Mouse (Mus musculus) neural tube, embryonic 12.5 days (tissue): ENCODE results near the gene Asgr1. TPM values are rescaled to one million over a fixed set of nuclear protein-coding genes. Genes with fewer than 3 reads are reported as not detected.
A peak's percentile ranks its signal among the peaks of the same experiment; 100 is the strongest.
"Not testable (repeated sequence)": the region's sequence is repeated elsewhere in the genome, so short reads cannot be mapped to it uniquely, and the experiment has no call there.

Experiments
- ATAC-seq: fragments of 200-750 bp; cut with Nextera tagmentation; 2 replicates; pipeline ENCODE4 v1.8.0; 2017; ENCODE audit warnings: low read depth, mild to moderate bottlenecking, moderate TSS enrichment, moderate library complexity; ENCODE audit not compliant: low FRiP score
- H3K27ac ChIP-seq: fragments of 300-500 bp; sonication (generic); 2 replicates; pipeline ENCODE4 v1.5.1; 2016
- H3K27me3 ChIP-seq: fragments of 300-500 bp; sonication (generic); replicated peaks from 2 replicates; pipeline ENCODE4 v1.6.1; 2016; ENCODE audit warnings: mild to moderate bottlenecking
- H3K36me3 ChIP-seq: fragments of 300-500 bp; sonication (generic); 2 replicates; pipeline ENCODE4 v1.6.1; 2016; ENCODE audit warnings: mild to moderate bottlenecking
- H3K4me1 ChIP-seq: fragments of 300-500 bp; sonication (generic); 2 replicates; pipeline ENCODE4 v1.6.1; 2016
- H3K4me2 ChIP-seq: fragments of 300-500 bp; sonication (generic); replicated peaks from 2 replicates; pipeline ENCODE4 v1.6.1; 2016; ENCODE audit warnings: mild to moderate bottlenecking
- H3K4me3 ChIP-seq: fragments of 300-500 bp; sonication (generic); 2 replicates; pipeline ENCODE4 v1.5.1; 2016
- H3K9ac ChIP-seq: fragments of 300-500 bp; sonication (generic); 2 replicates; pipeline ENCODE4 v1.6.1; 2016; ENCODE audit warnings: mild to moderate bottlenecking
- H3K9me3 ChIP-seq: fragments of 300-500 bp; sonication (generic); 2 replicates; pipeline ENCODE4 v1.6.1; 2016; ENCODE audit warnings: mild to moderate bottlenecking
- WGBS: fragments of 180-500 bp; shearing (Covaris S2); methylation state at CpG from one replicate; pipeline ENCODE4 v1.1.7; 2016; 5-methylcytosine and 5-hydroxymethylcytosine counted together
- polyA plus RNA-seq: library from polyadenylated mRNA; unstranded; fragments of >200 nt; fragmentation: Nextera tagmentation; extraction: Ambion mirVana; gene quantifications from 2 replicates; pipeline ENCODE4 v1.2.1, GENCODE M21; 2016

Asgr1 gene
- 0.68 and 1.1 TPM in 2 replicates for polyA plus RNA-seq

DNA sequence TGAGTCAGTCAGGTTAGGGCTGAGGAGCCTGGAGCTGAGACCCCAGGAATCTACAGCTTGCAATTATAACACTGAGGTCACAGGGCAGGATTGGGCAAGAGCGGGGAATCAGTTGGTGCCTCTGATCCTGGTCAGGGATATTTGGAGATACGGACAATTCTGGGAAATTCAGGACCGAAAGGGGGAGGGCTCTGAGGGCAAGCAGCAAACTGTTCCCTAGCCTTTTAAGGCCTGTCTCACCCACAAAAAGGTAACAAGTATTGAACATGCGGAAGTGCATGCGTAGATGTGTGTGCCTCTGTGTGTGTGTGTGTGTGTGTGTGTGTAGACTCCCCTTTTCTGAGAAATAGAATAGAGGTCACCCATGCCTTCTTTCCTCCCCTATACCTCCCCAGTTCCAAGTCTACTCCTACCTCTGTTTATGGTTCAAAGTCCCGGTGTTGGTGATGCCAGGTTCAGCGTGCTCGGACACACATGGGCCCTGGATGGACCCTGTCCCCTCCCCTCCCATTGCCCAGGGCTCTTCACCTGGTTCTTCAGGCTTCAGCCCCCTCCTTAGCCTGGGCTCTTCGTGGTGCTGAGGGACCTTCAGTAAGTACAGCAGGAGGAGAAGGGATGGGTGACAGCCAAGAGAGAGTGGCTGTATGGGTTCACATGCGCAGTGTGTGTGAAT lies at the start of gene Asgr1:
Gene Asgr1, plus strand, starts transcription at position 188 of the 673 bp plus-strand sequence.
- 85% methylated on average over 10 of the region's 10 CpGs for WGBS
- Histone ChIP-seq H3K4me3 (no peak within 1 kb of the TSS), H3K27ac (no peak within 1 kb of the TSS), H3K9me3 (no peaks in the 10 kb centered on the region), H3K9ac (no peak within 1 kb of the TSS), H3K36me3 (no peaks in the 10 kb centered on the region), H3K4me1 (no peaks in the 10 kb centered on the region), H3K4me2 (no peak within 1 kb of the TSS), H3K27me3 (no peaks in the 10 kb centered on the region; the same call in 1 of the 2 replicates)
- ATAC-seq = no peak

DNA sequence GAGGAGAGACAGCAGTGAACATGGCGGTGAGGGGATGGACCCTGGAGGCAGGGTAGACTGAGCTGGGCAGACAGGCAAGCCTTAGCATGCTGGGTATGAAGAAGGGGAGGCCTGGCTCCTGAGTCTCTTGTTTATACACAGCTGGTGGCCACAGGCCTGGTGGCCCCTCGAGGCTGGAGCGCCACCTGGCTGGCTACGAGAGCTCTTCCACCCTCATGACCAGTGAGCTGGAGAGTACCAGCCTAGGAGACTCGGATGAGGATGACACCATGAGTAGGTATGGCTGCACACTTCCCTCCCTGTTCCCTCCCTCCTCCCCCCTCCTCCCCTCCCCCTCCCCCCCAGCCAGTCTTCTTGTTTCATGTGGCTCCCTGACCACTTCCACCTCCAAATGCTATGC lies 48.4 kb upstream of the Asgr1 start:
- Histone ChIP-seq H3K9me3 (no peaks in the 10 kb centered on the region), H3K27me3 (no peaks in the 10 kb centered on the region), H3K4me3 (no peak overlapping the region), H3K4me1 (peaks cover 27% of the 10 kb centered on the region), H3K9ac (no peak overlapping the region), H3K36me3 (peaks cover 59% of the 10 kb centered on the region), H3K27ac (no peak overlapping the region), H3K4me2 (no peak overlapping the region)
- no peak for ATAC-seq
- WGBS = 49% methylated on average over 5 of the region's 5 CpGs

DNA sequence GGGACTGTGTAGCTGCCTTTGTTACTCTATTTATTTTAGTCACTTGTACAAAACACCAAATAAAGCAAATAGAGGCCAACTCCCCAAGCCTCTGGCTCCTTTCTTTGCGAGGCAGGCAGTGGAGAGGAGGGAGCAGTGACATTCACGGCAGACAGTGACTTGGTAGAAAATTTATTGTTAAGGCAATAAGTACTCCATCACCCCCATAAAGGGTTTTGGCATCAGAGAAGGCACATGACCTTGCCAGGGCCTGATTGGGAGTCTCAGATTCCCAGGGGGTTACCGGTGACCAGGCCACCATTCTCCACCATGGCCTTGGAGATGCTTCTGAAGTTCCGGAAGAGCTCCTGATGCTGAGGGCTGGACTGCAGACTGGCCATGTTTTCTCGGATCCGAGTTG lies 43.9 kb upstream of the Asgr1 start:
- Histone ChIP-seq H3K36me3 (peaks cover 88% of the 10 kb centered on the region), H3K4me1 (peaks cover 10% of the 10 kb centered on the region), H3K27ac (no peak overlapping the region), H3K9me3 (no peaks in the 10 kb centered on the region), H3K4me2 (no peak overlapping the region), H3K4me3 (no peak overlapping the region), H3K9ac (no peak overlapping the region), H3K27me3 (no peaks in the 10 kb centered on the region)
- 87% methylated on average over 6 of the region's 6 CpGs for WGBS
- no peak for ATAC-seq

DNA sequence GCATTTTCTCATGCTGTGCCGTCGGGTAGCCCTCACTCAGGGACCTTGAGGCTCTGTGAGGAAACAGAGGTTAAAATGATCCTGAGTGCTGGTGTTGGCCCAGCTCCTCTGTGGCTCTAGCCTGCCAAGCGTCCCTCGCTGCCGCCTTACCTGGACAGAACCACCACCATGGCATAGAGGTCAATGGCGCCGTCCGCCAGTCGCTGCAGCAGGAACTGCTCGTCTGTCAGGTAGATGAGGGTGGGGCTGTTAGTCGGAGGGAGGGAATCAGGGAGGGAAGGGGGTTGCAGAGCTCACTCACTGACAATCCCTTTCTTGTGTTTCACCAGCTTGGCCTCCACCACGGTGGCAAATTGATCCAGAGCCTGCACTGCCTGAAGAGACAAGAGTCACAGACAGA lies 43.3 kb upstream of the Asgr1 start:
- Histone ChIP-seq H3K4me2 (no peak overlapping the region), H3K4me1 (peaks cover 15% of the 10 kb centered on the region), H3K9me3 (no peaks in the 10 kb centered on the region), H3K9ac (no peak overlapping the region), H3K27me3 (no peaks in the 10 kb centered on the region), H3K36me3 (peaks cover 83% of the 10 kb centered on the region), H3K4me3 (no peak overlapping the region), H3K27ac (no peak overlapping the region)
- no peak for ATAC-seq
- 89% methylated on average over 12 of the region's 12 CpGs for WGBS

DNA sequence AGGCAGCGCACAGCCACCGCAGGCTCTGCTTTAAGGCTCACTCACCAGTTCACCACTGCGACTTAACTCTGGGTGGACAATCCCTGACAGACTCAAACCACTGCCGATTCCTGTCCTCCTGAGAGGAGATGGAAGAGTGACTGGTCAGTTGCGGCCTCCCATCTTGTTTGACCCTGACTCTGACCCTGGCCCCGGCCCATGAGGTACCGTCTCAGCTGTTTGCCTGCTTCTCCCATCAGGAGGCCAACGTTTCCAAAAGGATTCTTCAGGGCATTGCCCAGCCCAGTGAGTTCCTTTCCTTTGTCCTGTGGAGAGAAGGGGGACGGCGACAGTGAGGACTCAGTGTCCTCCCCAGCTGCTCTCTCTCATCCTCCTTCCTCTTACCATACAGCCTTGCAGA lies 42.9 kb upstream of the Asgr1 start:
- H3K9ac ChIP-seq = no peak overlapping the region
- H3K9me3 ChIP-seq = no peaks in the 10 kb centered on the region
- H3K4me1 ChIP-seq = peaks cover 16% of the 10 kb centered on the region
- no peak overlapping the region for H3K27ac ChIP-seq
- ATAC-seq = no peak
- no peaks in the 10 kb centered on the region for H3K27me3 ChIP-seq
- H3K4me3 ChIP-seq = no peak overlapping the region
- H3K36me3 ChIP-seq = peaks cover 79% of the 10 kb centered on the region
- 80% methylated on average over 10 of the region's 10 CpGs for WGBS
- H3K4me2 ChIP-seq = no peak overlapping the region

DNA sequence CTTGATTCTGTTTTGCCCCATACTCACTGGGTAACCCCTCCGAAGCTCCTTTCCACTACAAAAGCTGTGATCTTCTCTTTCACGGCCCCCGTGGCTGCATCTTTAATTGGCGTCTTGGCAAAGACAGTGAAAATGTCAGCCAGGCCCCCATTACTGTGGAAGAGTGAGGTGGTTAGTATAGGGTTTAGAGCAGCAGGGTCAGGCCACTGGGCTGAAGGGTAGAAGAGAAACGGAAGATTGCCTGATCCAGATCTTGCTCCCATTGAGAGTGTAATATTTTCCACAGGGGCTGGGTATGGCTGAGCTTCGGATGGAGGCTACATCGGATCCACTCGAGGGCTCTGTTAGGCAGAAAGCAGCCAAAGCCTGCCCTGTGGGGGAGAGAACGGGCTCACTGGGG lies 41.0 kb upstream of the Asgr1 start:
- H3K9ac ChIP-seq = no peak overlapping the region
- no peak overlapping the region for H3K27ac ChIP-seq
- H3K9me3 ChIP-seq = no peaks in the 10 kb centered on the region
- H3K36me3 ChIP-seq = peaks cover 59% of the 10 kb centered on the region
- no peak overlapping the region for H3K4me3 ChIP-seq
- H3K4me1 ChIP-seq = peaks cover 24% of the 10 kb centered on the region
- no peak overlapping the region for H3K4me2 ChIP-seq
- no peak for ATAC-seq
- no peaks in the 10 kb centered on the region for H3K27me3 ChIP-seq
- 88% methylated on average over 9 of the region's 9 CpGs for WGBS

DNA sequence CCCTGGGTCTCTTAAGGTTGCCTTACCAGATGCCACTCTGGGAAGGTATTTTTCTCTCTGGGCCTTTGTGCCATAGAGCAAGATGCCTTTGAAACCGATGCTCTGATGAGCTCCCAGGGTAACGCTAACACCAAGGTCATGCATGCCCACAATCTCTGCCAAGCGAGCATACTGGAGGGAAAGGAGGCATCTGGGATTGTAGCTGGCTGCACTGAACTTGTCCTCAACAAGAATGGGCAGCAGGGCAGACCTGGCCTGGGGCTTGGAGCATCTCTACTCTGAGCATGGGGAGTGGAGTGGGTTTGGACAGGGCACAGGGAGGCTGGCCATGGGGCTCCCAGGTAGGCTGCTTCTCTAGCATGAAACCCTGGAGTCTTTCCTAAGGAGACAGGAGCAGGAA lies 40.5 kb upstream of the Asgr1 start:
- H3K9ac ChIP-seq = no peak overlapping the region
- ATAC-seq = no peak

DNA sequence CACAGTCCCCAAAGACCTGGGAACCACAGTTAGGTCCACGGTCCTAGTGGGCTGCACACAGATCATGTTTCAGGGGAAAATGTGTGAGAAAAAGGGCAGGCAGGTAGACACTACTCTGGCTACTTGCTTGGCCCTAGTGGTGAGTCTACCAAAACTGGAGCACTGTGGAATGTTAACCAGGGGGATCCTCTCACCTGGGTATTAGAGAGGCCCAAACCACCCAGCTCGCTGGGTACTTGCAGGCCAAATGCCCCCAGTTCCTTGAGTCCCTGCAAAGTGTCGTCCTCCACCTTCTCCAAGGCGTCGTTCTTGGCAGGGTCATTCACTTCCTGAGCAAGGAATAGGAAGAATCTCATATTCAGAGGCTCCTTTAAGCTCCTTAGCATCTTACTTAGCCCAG lies 39.8 kb upstream of the Asgr1 start:
- 0 out of 2 replicates have a peak overlapping the region, but pooled peaks have one; percentile 74 for H3K9ac ChIP-seq
- ATAC-seq = no peak
- H3K4me3 ChIP-seq = no peak overlapping the region
- WGBS = 56% methylated on average over 5 of the region's 5 CpGs
- H3K36me3 ChIP-seq = peaks cover 48% of the 10 kb centered on the region
- peak overlapping the region; percentile 12; the same call in 1 of the 2 replicates for H3K4me2 ChIP-seq
- H3K4me1 ChIP-seq = peaks cover 34% of the 10 kb centered on the region
- no peaks in the 10 kb centered on the region for H3K9me3 ChIP-seq
- no peak overlapping the region for H3K27ac ChIP-seq
- no peaks in the 10 kb centered on the region for H3K27me3 ChIP-seq

More for the DNA sequence above, 40.5 kb upstream of the Asgr1 start:
- no peak overlapping the region for H3K4me3 ChIP-seq
- no peak overlapping the region for H3K27ac ChIP-seq
- no peaks in the 10 kb centered on the region for H3K27me3 ChIP-seq
- H3K4me2 ChIP-seq = no peak overlapping the region
- peaks cover 54% of the 10 kb centered on the region for H3K36me3 ChIP-seq
- 86% methylated on average over 3 of the region's 3 CpGs for whole genome bisulfite sequencing
- H3K9me3 ChIP-seq = no peaks in the 10 kb centered on the region
- H3K4me1 ChIP-seq = peaks cover 28% of the 10 kb centered on the region

DNA sequence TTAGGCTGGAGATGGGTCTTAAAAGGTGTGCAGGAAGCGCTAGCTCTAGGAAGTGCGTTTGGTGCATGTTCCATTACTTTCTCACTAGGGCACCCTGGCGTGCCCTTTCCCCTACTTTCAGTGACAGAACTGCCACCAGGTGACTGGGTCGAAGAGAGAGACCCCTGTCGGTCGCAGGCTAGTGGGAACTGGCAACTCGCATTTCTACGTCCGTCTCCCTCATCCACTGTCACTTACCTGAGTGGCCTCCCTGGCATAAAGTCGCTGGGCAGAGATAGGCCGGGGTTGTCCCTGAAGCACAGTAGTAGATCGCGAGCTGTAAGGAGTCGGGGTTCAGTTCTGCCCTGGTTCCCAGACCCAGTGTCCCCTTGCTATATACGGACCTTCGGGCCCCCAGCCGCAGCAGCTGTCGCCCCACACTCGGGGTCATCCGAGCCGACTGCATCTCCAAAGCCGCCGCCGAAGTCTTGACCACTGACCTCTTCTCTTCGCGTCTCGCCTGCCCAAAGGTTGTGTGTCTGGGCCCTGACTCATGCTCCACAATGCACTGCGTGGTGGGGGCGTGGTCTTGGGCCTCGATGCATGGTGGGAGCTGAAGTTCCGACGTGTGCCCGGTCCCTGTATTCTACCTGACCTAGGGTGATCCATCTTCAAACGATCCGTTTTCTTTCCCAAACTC lies 38.9 kb upstream of the Asgr1 start, which contains the start of gene Acadvl:
Gene Acadvl, minus strand, starts transcription at position 532 of the 679 bp plus-strand sequence.
- Histone ChIP-seq H3K27ac (no peak within 1 kb of the TSS), H3K36me3 (peaks cover 38% of the 10 kb centered on the region), H3K4me2 (peak within 1 kb of the TSS; percentile 87), H3K9me3 (no peaks in the 10 kb centered on the region), H3K9ac (peak within 1 kb of the TSS; percentile 74), H3K4me1 (peaks cover 44% of the 10 kb centered on the region), H3K4me3 (peak within 1 kb of the TSS; percentile 55), H3K27me3 (no peaks in the 10 kb centered on the region)
- ATAC-seq = peak; percentile 62
- under 1% methylated on average over 35 of the region's 35 CpGs for WGBS

DNA sequence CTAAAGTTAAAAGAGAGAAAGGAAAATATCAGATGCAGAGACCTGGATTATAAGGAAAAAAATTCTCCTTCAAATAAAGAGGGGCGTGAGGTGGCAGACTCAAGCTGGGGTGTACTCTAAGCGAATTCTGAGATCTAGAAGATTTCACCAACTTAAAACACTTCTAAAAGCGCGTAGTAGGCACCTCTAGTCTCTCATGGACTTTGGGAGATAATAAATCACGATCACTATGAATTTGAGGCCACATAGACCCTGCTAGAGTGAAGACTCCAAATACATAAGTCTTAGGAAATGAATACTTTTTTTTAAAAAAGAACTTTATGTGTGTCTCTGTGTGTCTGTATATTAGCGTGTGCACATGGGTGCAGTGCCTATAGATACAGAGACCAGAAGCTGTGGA lies 38.2 kb upstream of the Asgr1 start:
- peak overlapping the region; percentile 87 for H3K4me2 ChIP-seq
- H3K9ac ChIP-seq = no peak overlapping the region
- peaks cover 50% of the 10 kb centered on the region for H3K4me1 ChIP-seq
- H3K27me3 ChIP-seq = no peaks in the 10 kb centered on the region
- no peak overlapping the region for H3K27ac ChIP-seq
- H3K4me3 ChIP-seq = no peak overlapping the region
- no peaks in the 10 kb centered on the region for H3K9me3 ChIP-seq
- ATAC-seq = no peak
- WGBS = 65% methylated on average over 6 of the region's 6 CpGs
- H3K36me3 ChIP-seq = peaks cover 31% of the 10 kb centered on the region

DNA sequence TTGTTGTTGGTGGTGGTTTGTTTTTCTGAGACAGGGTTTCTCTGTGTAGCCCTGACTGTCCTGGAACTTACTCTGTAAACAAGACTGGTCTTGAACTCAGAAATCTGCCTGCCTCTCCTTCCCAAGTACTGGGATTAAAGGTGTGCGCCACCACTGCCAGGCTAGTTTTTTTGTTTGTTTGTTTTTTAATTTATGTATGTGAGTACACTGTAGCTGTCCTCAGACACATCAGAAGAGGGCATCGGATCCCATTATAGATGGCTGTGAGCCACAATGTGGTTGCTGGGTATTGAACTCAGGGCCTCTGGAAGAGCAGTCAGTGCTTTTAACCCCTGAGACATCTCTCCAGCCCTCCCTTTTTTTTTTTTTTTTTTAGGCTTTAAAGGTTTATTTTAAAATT lies 37.7 kb upstream of the Asgr1 start:
- not testable (repeated sequence) for H3K9me3 ChIP-seq, ATAC-seq, H3K4me3 ChIP-seq, H3K4me2 ChIP-seq, H3K27ac ChIP-seq, H3K27me3 ChIP-seq, H3K9ac ChIP-seq
- Histone ChIP-seq H3K36me3 (peaks cover 26% of the 10 kb centered on the region), H3K4me1 (peaks cover 51% of the 10 kb centered on the region)
- WGBS = 83% methylated on average over 2 of the region's 2 CpGs

DNA sequence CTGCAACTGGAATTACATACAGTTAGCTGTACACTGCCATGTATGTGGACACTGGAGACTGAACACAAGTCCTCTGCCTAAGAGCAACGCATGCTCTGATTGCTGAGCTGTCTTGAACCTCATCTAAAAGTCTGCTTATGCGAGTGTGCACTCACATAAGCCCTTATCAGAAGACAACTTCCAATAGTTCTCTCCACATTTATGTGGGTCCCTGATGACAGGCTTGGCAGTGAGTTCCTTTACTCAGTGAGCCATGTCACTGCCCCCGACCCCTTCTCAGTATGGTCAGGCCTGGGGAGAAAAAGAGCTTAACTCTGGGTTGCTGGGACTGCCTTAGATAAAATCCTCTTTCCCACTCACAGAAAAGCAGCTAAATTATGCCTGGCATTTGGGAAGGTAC lies 37.2 kb upstream of the Asgr1 start, which contains the start of gene Dlg4:
Gene Dlg4, plus strand, starts transcription at position 274 of the 400 bp plus-strand sequence.
- Histone ChIP-seq H3K4me2 (peak within 1 kb of the TSS; percentile 95), H3K9me3 (no peaks in the 10 kb centered on the region), H3K4me3 (peak within 1 kb of the TSS; percentile 65), H3K4me1 (peaks cover 51% of the 10 kb centered on the region), H3K27ac (no peak within 1 kb of the TSS), H3K36me3 (peaks cover 22% of the 10 kb centered on the region), H3K9ac (peak within 1 kb of the TSS; percentile 88), H3K27me3 (no peaks in the 10 kb centered on the region)
- no peak for ATAC-seq
- 80% methylated on average over 3 of the region's 3 CpGs for WGBS
